Mouse (Mus musculus) E14TG2a.4 (cell line): ENCODE data around the gene Thnsl2.

Experiments used
- H3K27me3 ChIP-seq: 2 replicates; pipeline ENCODE4 v1.6.1; 2014; ENCODE audit warnings: low read length, control low read depth; ENCODE audit not compliant: insufficient read depth
- H3K36me3 ChIP-seq: 2 replicates; pipeline ENCODE4 v1.6.1; 2014; ENCODE audit warnings: low read length, control low read depth; ENCODE audit not compliant: insufficient read depth
- H3K4me1 ChIP-seq: replicated peaks from 2 replicates; pipeline ENCODE4 v1.6.1; 2014; ENCODE audit warnings: low read depth, low read length, control low read depth
- H3K4me3 ChIP-seq: replicated peaks from 2 replicates; pipeline ENCODE4 v1.5.1; 2014; ENCODE audit warnings: mild to moderate bottlenecking, low read length
- H3K9me3 ChIP-seq: 2 replicates; pipeline ENCODE4 v1.6.1; 2014; ENCODE audit warnings: low read length, control low read depth
- CTCF ChIP-seq: conservative IDR thresholded peaks from 2 replicates; pipeline ENCODE4 v1.5.1; 2014; ENCODE audit warnings: low read length
- NANOG ChIP-seq: IDR thresholded peaks from 2 replicates; pipeline ENCODE4 v1.6.1; 2014; ENCODE audit warnings: borderline replicate concordance, low read length, mixed read lengths
- POU5F1 ChIP-seq: IDR thresholded peaks from 2 replicates; pipeline ENCODE4 v1.6.1; 2014; ENCODE audit warnings: low read length, borderline replicate concordance

The Thnsl2 gene

GRCm38 (mm10) chr6:71093686-71094085, 50.6 kb downstream of the Thnsl2 start:
- no peak for TF ChIP-seq NANOG
- TF ChIP-seq CTCF = no peak
- TF ChIP-seq POU5F1 = no peak
- peaks cover 49% of the 10 kb centered on the region for H3K4me1 ChIP-seq
- no peaks in the 10 kb centered on the region for H3K36me3 ChIP-seq
- no peaks in the 10 kb centered on the region for H3K27me3 ChIP-seq
- no peak overlapping the region for H3K4me3 ChIP-seq
- no peaks in the 10 kb centered on the region for H3K9me3 ChIP-seq

GRCm38 (mm10) chr6:71090475-71090874, 53.8 kb downstream of the Thnsl2 start:
- TF ChIP-seq NANOG = no peak
- TF ChIP-seq CTCF = no peak
- no peak for TF ChIP-seq POU5F1
- no peak overlapping the region for H3K4me3 ChIP-seq
- H3K4me1 ChIP-seq = peaks cover 33% of the 10 kb centered on the region
- H3K36me3 ChIP-seq = no peaks in the 10 kb centered on the region
- H3K9me3 ChIP-seq = no peaks in the 10 kb centered on the region
- H3K27me3 ChIP-seq = 0 out of 2 replicates have a peak, but pooled peaks cover 2% of the 10 kb centered on the region

- Histone ChIP-seq H3K9me3 (no peaks in the 10 kb centered on the region), H3K36me3 (no peaks in the 10 kb centered on the region), H3K4me3 (no peak overlapping the region), H3K27me3 (peaks cover 2% of the 10 kb centered on the region; the same call in 1 of the 2 replicates), H3K4me1 (peaks cover 25% of the 10 kb centered on the region)
- no peak for TF ChIP-seq CTCF
- TF ChIP-seq POU5F1 = no peak
- TF ChIP-seq NANOG = no peak; the same call in 1 of the 2 replicates
Measured at GRCm38 (mm10) chr6:71089735-71090134, 54.5 kb downstream of the Thnsl2 start.

DNA sequence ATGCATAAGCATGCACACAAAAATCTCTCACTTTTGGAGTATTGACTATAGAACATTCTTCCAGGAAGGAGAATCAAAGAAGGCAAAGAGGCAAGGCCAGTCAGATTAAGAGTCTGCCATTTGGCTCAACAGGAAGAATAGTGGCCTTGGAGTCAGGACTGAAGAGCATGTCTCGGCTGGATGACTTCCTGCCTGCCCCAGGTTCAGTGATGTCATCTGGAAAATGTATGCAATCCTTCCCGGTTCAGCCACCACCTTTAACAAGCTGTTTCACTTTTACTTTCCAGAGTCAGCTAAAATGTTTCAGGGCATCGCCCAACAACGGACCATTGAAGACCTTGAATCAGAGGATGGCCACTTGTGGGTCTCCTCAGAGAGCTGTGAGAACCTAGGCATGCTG, 55.2 kb downstream of the Thnsl2 start:
- H3K36me3 ChIP-seq = no peaks in the 10 kb centered on the region
- no peaks in the 10 kb centered on the region for H3K9me3 ChIP-seq
- peaks cover 18% of the 10 kb centered on the region for H3K4me1 ChIP-seq
- no peak overlapping the region for H3K4me3 ChIP-seq
- peaks cover 2% of the 10 kb centered on the region; the same call in 1 of the 2 replicates for H3K27me3 ChIP-seq
- TF ChIP-seq POU5F1 (no peak), NANOG (no peak), CTCF (no peak)

DNA sequence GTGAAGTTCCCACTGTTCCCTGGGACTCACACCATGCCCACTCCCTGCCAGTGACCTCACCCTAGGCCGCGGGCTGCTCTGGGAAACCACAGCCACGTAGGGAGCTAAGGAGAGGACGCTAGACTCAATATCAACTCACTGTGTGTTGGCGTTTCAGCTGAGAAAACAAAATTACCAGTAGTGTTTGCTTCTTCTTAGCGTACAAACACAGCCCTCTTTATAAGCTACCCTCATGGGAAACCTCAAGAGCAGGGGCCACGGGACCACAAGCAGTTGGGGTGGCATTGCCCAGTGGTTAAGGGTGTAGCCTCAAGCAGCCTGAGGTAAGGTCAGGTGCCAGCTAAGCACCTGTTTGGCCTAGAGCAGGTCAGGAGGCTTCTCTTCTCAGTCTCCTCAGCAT, 60.8 kb downstream of the Thnsl2 start:
- peaks cover 6% of the 10 kb centered on the region; the same call in 1 of the 2 replicates for H3K4me1 ChIP-seq
- H3K27me3 ChIP-seq = peaks cover 4% of the 10 kb centered on the region
- H3K4me3 ChIP-seq = no peak overlapping the region
- no peaks in the 10 kb centered on the region for H3K36me3 ChIP-seq
- TF ChIP-seq NANOG = no peak
- TF ChIP-seq POU5F1 = no peak
- TF ChIP-seq CTCF = no peak
- no peaks in the 10 kb centered on the region for H3K9me3 ChIP-seq

DNA sequence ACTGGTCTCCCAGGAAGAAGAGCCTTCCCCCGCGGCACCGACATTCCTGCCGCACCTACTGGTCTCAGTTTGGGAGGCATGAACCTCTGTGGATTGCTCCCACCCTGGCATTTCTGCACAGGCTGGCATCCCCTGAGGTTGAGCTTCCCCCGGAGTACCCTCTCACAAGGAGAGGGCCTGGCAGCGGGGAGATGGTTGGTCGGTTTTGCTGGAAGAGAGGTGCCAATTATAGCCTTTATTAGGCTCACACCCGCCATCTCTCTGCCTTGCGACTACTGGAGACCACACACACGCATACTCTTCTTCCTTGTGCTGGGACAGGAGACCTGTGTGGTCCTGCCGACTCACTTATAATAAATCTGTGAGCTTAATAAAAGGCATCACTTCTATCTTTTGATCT, 62.2 kb downstream of the Thnsl2 start:
- Histone ChIP-seq H3K9me3 (no peaks in the 10 kb centered on the region), H3K36me3 (no peaks in the 10 kb centered on the region), H3K27me3 (peaks cover 4% of the 10 kb centered on the region), H3K4me3 (no peak overlapping the region), H3K4me1 (peaks cover 6% of the 10 kb centered on the region; the same call in 1 of the 2 replicates)
- TF ChIP-seq POU5F1 = no peak
- TF ChIP-seq CTCF = no peak
- TF ChIP-seq NANOG = no peak

DNA sequence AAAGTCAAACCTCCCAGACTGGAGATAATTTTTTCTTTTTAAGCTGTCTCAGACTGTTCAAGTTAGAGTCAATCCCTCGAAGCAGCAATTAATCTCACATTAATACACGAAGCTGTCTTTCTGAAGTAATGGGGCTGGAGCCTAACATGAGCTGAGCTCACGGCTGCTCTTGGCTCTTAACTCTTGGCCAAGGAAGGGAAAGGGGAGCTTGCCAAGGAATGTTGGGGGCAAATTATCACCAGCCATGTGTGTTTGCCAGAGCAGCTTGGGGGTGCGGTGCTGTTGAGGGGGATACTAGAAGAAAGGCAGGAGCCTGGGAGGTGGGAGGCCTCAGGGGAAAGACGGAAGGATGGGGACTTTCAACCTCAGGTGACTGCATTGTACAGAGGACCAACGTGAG, 63.0 kb downstream of the Thnsl2 start:
- H3K36me3 ChIP-seq = no peaks in the 10 kb centered on the region
- no peak overlapping the region for H3K4me3 ChIP-seq
- peaks cover 6% of the 10 kb centered on the region; the same call in 1 of the 2 replicates for H3K4me1 ChIP-seq
- no peaks in the 10 kb centered on the region for H3K9me3 ChIP-seq
- peaks cover 2% of the 10 kb centered on the region for H3K27me3 ChIP-seq
- TF ChIP-seq NANOG = no peak
- TF ChIP-seq POU5F1 = no peak
- TF ChIP-seq CTCF = no peak
